Mouse (Mus musculus) heart, embryonic 15.5 days (tissue): Measurements from ENCODE around the gene Coasy. TPM values are rescaled to one million over a fixed set of nuclear protein-coding genes. Genes with fewer than 3 reads are reported as not detected.
"Not testable (repeated sequence)": the region's sequence is repeated elsewhere in the genome, so short reads cannot be mapped to it uniquely, and the experiment has no call there.

Experiments
- ATAC-seq: fragments of 200-750 bp; cut with Nextera tagmentation; replicated peaks from 2 replicates; pipeline ENCODE4 v1.8.0; 2017; ENCODE audit warnings: low read depth, moderate TSS enrichment; ENCODE audit not compliant: insufficient number of reproducible peaks, insufficient read depth, low FRiP score
- H3K27ac ChIP-seq: fragments of 300-500 bp; sonication (generic); 2 replicates; pipeline ENCODE4 v1.5.1; 2015; ENCODE audit warnings: mild to moderate bottlenecking, inconsistent platforms
- H3K27me3 ChIP-seq: fragments of 300-500 bp; sonication (generic); 2 replicates; pipeline ENCODE4 v1.6.1; 2015; ENCODE audit warnings: inconsistent platforms
- H3K36me3 ChIP-seq: fragments of 300-500 bp; sonication (generic); 2 replicates; pipeline ENCODE4 v1.6.1; 2015; ENCODE audit warnings: mild to moderate bottlenecking, inconsistent platforms
- H3K4me1 ChIP-seq: fragments of 300-500 bp; sonication (generic); replicated peaks from 2 replicates; pipeline ENCODE4 v1.6.1; 2015; ENCODE audit warnings: inconsistent platforms
- H3K4me2 ChIP-seq: fragments of 300-500 bp; sonication (generic); 2 replicates; pipeline ENCODE4 v1.6.1; 2015; ENCODE audit warnings: inconsistent platforms, mild to moderate bottlenecking, moderate library complexity
- H3K4me3 ChIP-seq: fragments of 300-500 bp; sonication (generic); 2 replicates; pipeline ENCODE4 v1.5.1; 2015; ENCODE audit warnings: mild to moderate bottlenecking, inconsistent platforms
- H3K9ac ChIP-seq: fragments of 300-500 bp; sonication (generic); 2 replicates; pipeline ENCODE4 v1.6.1; 2015; ENCODE audit warnings: mild to moderate bottlenecking, inconsistent platforms
- H3K9me3 ChIP-seq: fragments of 300-500 bp; sonication (generic); replicated peaks from 2 replicates; pipeline ENCODE4 v1.6.1; 2016; ENCODE audit warnings: inconsistent platforms
- whole genome bisulfite sequencing: fragments of 180-500 bp; shearing (Covaris S2); methylation state at CpG from one replicate; pipeline ENCODE4 v1.1.7; 2015; ENCODE audit warnings: mixed read lengths; 5-methylcytosine and 5-hydroxymethylcytosine counted together
- polyA plus RNA-seq: library from polyadenylated mRNA; unstranded; fragments of >200 nt; fragmentation: Nextera tagmentation; extraction: Ambion mirVana; gene quantifications from 2 replicates; pipeline ENCODE4 v1.2.1, GENCODE M21; 2015

The Coasy gene
- polyA plus RNA-seq, 1 experiment from 2014 or later = 26.6 TPM

GRCm38 (mm10) chr11:101120545-101121188 is 38.3 kb downstream of the Coasy start:
- no peak for ATAC-seq
- peaks cover 23% of the 10 kb centered on the region for H3K36me3 ChIP-seq
- H3K9ac ChIP-seq = peak overlapping the region; percentile 71
- H3K4me2 ChIP-seq = peak overlapping the region; percentile 84
- H3K27ac ChIP-seq = peak overlapping the region; percentile 89
- WGBS = 23% methylated on average over 19 of the region's 19 CpGs
- H3K4me1 ChIP-seq = peaks cover 39% of the 10 kb centered on the region
- H3K4me3 ChIP-seq = peak overlapping the region; percentile 78
- no peaks in the 10 kb centered on the region for H3K9me3 ChIP-seq
- no peaks in the 10 kb centered on the region for H3K27me3 ChIP-seq

- not testable (repeated sequence) for H3K9me3 ChIP-seq, H3K27me3 ChIP-seq, H3K27ac ChIP-seq, H3K9ac ChIP-seq, ATAC-seq, H3K4me3 ChIP-seq, H3K4me2 ChIP-seq
- H3K36me3 ChIP-seq = peaks cover 35% of the 10 kb centered on the region
- 90% methylated on average over 8 of the region's 8 CpGs for WGBS
- peaks cover 17% of the 10 kb centered on the region for H3K4me1 ChIP-seq
These were observed 42.1 kb downstream of the Coasy start for GRCm38 (mm10) chr11:101124494-101124893.

GRCm38 (mm10) chr11:101125008-101125407 is 42.6 kb downstream of the Coasy start:
- 94% methylated on average over 9 of the region's 9 CpGs for WGBS
- not testable (repeated sequence) for H3K27ac ChIP-seq, H3K27me3 ChIP-seq, H3K4me3 ChIP-seq, H3K9ac ChIP-seq, H3K4me2 ChIP-seq, ATAC-seq, H3K9me3 ChIP-seq
- H3K4me1 ChIP-seq = peaks cover 18% of the 10 kb centered on the region
- H3K36me3 ChIP-seq = peaks cover 35% of the 10 kb centered on the region

GRCm38 (mm10) chr11:101127075-101127474 is 44.7 kb downstream of the Coasy start:
- Histone ChIP-seq H3K4me1 (peaks cover 15% of the 10 kb centered on the region), H3K9me3 (no peaks in the 10 kb centered on the region), H3K4me2 (no peak overlapping the region), H3K4me3 (no peak overlapping the region), H3K36me3 (peaks cover 35% of the 10 kb centered on the region), H3K27ac (no peak overlapping the region), H3K9ac (no peak overlapping the region), H3K27me3 (no peaks in the 10 kb centered on the region)
- 77% methylated on average over 1 of the region's 1 CpGs for WGBS
- no peak for ATAC-seq

- Histone ChIP-seq H3K27ac (peak overlapping the region; percentile 28; the same call in 1 of the 2 replicates), H3K36me3 (peaks cover 17% of the 10 kb centered on the region), H3K9ac (no peak overlapping the region), H3K4me2 (no peak overlapping the region), H3K27me3 (no peaks in the 10 kb centered on the region), H3K4me1 (peaks cover 16% of the 10 kb centered on the region), H3K4me3 (no peak overlapping the region), H3K9me3 (no peaks in the 10 kb centered on the region)
- ATAC-seq = no peak
- WGBS = 83% methylated on average over 11 of the region's 11 CpGs
These were observed 46.7 kb downstream of the Coasy start for GRCm38 (mm10) chr11:101128996-101129577.

- ATAC-seq = peak; percentile 76; the same call in 1 of the 2 replicates
- peak overlapping the region; percentile 51 for H3K4me2 ChIP-seq
- H3K4me1 ChIP-seq = peaks cover 22% of the 10 kb centered on the region
- H3K27ac ChIP-seq = peak overlapping the region; percentile 93
- peak overlapping the region; percentile 28; the same call in 1 of the 2 replicates for H3K9ac ChIP-seq
- H3K36me3 ChIP-seq = peaks cover 16% of the 10 kb centered on the region
- 20% methylated on average over 18 of the region's 18 CpGs for WGBS
- no peak overlapping the region for H3K4me3 ChIP-seq
- H3K9me3 ChIP-seq = no peaks in the 10 kb centered on the region
- H3K27me3 ChIP-seq = no peaks in the 10 kb centered on the region
These were observed 47.8 kb downstream of the Coasy start for GRCm38 (mm10) chr11:101130056-101130756.

- no peak overlapping the region for H3K4me2 ChIP-seq
- peaks cover 22% of the 10 kb centered on the region for H3K4me1 ChIP-seq
- H3K27me3 ChIP-seq = no peaks in the 10 kb centered on the region
- H3K27ac ChIP-seq = no peak overlapping the region
- 83% methylated on average over 2 of the region's 2 CpGs for WGBS
- H3K36me3 ChIP-seq = peaks cover 7% of the 10 kb centered on the region
- no peak for ATAC-seq
- H3K4me3 ChIP-seq = no peak overlapping the region
- H3K9me3 ChIP-seq = no peaks in the 10 kb centered on the region
- no peak overlapping the region for H3K9ac ChIP-seq
These were observed 48.8 kb downstream of the Coasy start for GRCm38 (mm10) chr11:101131187-101131586.

GRCm38 (mm10) chr11:101131701-101132100 is 49.3 kb downstream of the Coasy start:
- 87% methylated on average over 6 of the region's 6 CpGs for WGBS
- Histone ChIP-seq H3K27ac (no peak overlapping the region), H3K4me3 (no peak overlapping the region), H3K36me3 (peaks cover 2% of the 10 kb centered on the region), H3K27me3 (no peaks in the 10 kb centered on the region), H3K4me2 (no peak overlapping the region), H3K4me1 (peaks cover 22% of the 10 kb centered on the region), H3K9me3 (no peaks in the 10 kb centered on the region), H3K9ac (no peak overlapping the region)
- no peak for ATAC-seq

- H3K27me3 ChIP-seq = no peaks in the 10 kb centered on the region
- H3K27ac ChIP-seq = no peak overlapping the region
- no peaks in the 10 kb centered on the region for H3K36me3 ChIP-seq
- H3K4me3 ChIP-seq = no peak overlapping the region
- no peak overlapping the region for H3K9ac ChIP-seq
- no peak overlapping the region for H3K4me2 ChIP-seq
- no peak for ATAC-seq
- H3K4me1 ChIP-seq = peaks cover 22% of the 10 kb centered on the region
- H3K9me3 ChIP-seq = no peaks in the 10 kb centered on the region
- WGBS = 55% methylated on average over 12 of the region's 12 CpGs
These were observed 50.7 kb downstream of the Coasy start for GRCm38 (mm10) chr11:101133037-101133436.

- no peaks in the 10 kb centered on the region for H3K27me3 ChIP-seq
- H3K9me3 ChIP-seq = no peaks in the 10 kb centered on the region
- no peak overlapping the region for H3K27ac ChIP-seq
- H3K4me3 ChIP-seq = no peak overlapping the region
- no peak overlapping the region for H3K4me2 ChIP-seq
- H3K36me3 ChIP-seq = no peaks in the 10 kb centered on the region
- H3K4me1 ChIP-seq = peaks cover 23% of the 10 kb centered on the region
- 58% methylated on average over 13 of the region's 13 CpGs for WGBS
- no peak for ATAC-seq
- no peak overlapping the region for H3K9ac ChIP-seq
These were observed 52.0 kb downstream of the Coasy start for GRCm38 (mm10) chr11:101134217-101134865.
